ENCODE assay signal across 8 mouse cellular contexts in genomic region chr6:121271707-121272074, GRCm38 (mm10). TPM values are rescaled to one million over a fixed set of nuclear protein-coding genes. Genes with fewer than 3 reads are reported as not detected.
A peak's percentile ranks its signal among the peaks of the same experiment; 100 is the strongest.
DNase-seq lines count a peak whose midpoint lies in the region; ATAC-seq lines count a peak whose summit lies in the region.

No protein-coding gene starts in this region.

- ATAC-seq in liver, embryonic 11.5 days (replicated peaks; ENCODE audit: low FRiP score): no peak
- ATAC-seq in forebrain, embryonic 12.5 days (ENCODE audit: low FRiP score): peak; percentile 31; the same call in 1 of the 2 replicates
- ATAC-seq in limb, embryonic 13.5 days (ENCODE audit: low FRiP score, low read depth): peak; percentile 22; the same call in 1 of the 2 replicates
- peak; percentile 36 for ATAC-seq in neural tube, embryonic 15.5 days (ENCODE audit: low FRiP score)

- no peaks in the 10 kb centered on the region for H3K27me3 ChIP-seq in liver, embryonic 11.5 days (replicated peaks; ENCODE audit: control insufficient read depth, insufficient read depth, low read length)
- no peaks in the 10 kb centered on the region for H3K27me3 ChIP-seq in forebrain, embryonic 12.5 days
- no peaks in the 10 kb centered on the region for H3K27me3 ChIP-seq in limb, embryonic 13.5 days
- no peaks in the 10 kb centered on the region for H3K27me3 ChIP-seq in neural tube, embryonic 15.5 days (replicated peaks)

- no peaks in the 10 kb centered on the region for H3K36me3 ChIP-seq in liver, embryonic 11.5 days (ENCODE audit: control insufficient read depth, insufficient read depth, low read length)
- H3K36me3 ChIP-seq in forebrain, embryonic 12.5 days (replicated peaks): no peaks in the 10 kb centered on the region
- no peaks in the 10 kb centered on the region for H3K36me3 ChIP-seq in limb, embryonic 13.5 days
- H3K36me3 ChIP-seq in neural tube, embryonic 15.5 days: no peaks in the 10 kb centered on the region

- H3K4me2 ChIP-seq in liver, embryonic 11.5 days: peak overlapping the region; percentile 91
- peak overlapping the region; percentile 57; the same call in 1 of the 2 replicates for H3K4me2 ChIP-seq in forebrain, embryonic 12.5 days
- peak overlapping the region; percentile 63 for H3K4me2 ChIP-seq in limb, embryonic 13.5 days (replicated peaks)
- peak overlapping the region; percentile 70 for H3K4me2 ChIP-seq in neural tube, embryonic 15.5 days

- intact Hi-C loops in heart, postnatal 14 days (cut with DNase I): loop anchor here (1.0 to 5.0 kb wide), 4 partner anchors 66 to 1036 kb away; partner anchors contain the start of gene M6pr

- no peak overlapping the region for H3K9ac ChIP-seq in liver, embryonic 11.5 days (ENCODE audit: low read depth, low read length)
- H3K9ac ChIP-seq in forebrain, embryonic 12.5 days: no peak overlapping the region
- no peak overlapping the region for H3K9ac ChIP-seq in limb, embryonic 13.5 days
- no peak overlapping the region for H3K9ac ChIP-seq in neural tube, embryonic 15.5 days (replicated peaks)

- WGBS in liver, embryonic 11.5 days: 12% methylated on average over 4 of the region's 4 CpGs
- WGBS in forebrain, embryonic 12.5 days: 15% methylated on average over 4 of the region's 4 CpGs
- WGBS in limb, embryonic 13.5 days: 12% methylated on average over 4 of the region's 4 CpGs
- WGBS in neural tube, embryonic 15.5 days: 13% methylated on average over 4 of the region's 4 CpGs

- H3K27ac ChIP-seq in liver, embryonic 11.5 days (ENCODE audit: low read depth, low read length): no peak overlapping the region
- no peak overlapping the region for H3K27ac ChIP-seq in forebrain, embryonic 12.5 days
- H3K27ac ChIP-seq in limb, embryonic 13.5 days: no peak overlapping the region
- no peak overlapping the region for H3K27ac ChIP-seq in neural tube, embryonic 15.5 days (replicated peaks)

- H3K4me3 ChIP-seq in liver, embryonic 11.5 days (ENCODE audit: low read depth, low read length): peak overlapping the region; percentile 67
- no peak overlapping the region for H3K4me3 ChIP-seq in forebrain, embryonic 12.5 days (replicated peaks)
- H3K4me3 ChIP-seq in limb, embryonic 13.5 days: peak overlapping the region; percentile 43; the same call in 1 of the 2 replicates
- H3K4me3 ChIP-seq in neural tube, embryonic 15.5 days (replicated peaks): no peak overlapping the region

- no peaks in the 10 kb centered on the region for H3K4me1 ChIP-seq in liver, embryonic 11.5 days (replicated peaks; ENCODE audit: control insufficient read depth, insufficient read depth, low read length)
- H3K4me1 ChIP-seq in forebrain, embryonic 12.5 days: no peaks in the 10 kb centered on the region
- H3K4me1 ChIP-seq in limb, embryonic 13.5 days: peaks cover 2% of the 10 kb centered on the region; the same call in 1 of the 2 replicates
- H3K4me1 ChIP-seq in neural tube, embryonic 15.5 days: 0 out of 2 replicates have a peak, but pooled peaks cover 2% of the 10 kb centered on the region

- DNase-seq in liver, embryonic 11.5 days (ENCODE audit: low spot score): no peak
- no peak for DNase-seq in liver
- DNase-seq in adrenal gland, adult 18-20 months (ENCODE audit: low spot score in 2 of 2): no peak
- no peak for DNase-seq in adrenal gland, postnatal 14 days
- DNase-seq in heart, postnatal 14 days: no peak

- no peaks in the 10 kb centered on the region for H3K9me3 ChIP-seq in liver, embryonic 11.5 days (ENCODE audit: control insufficient read depth, low read length)
- H3K9me3 ChIP-seq in forebrain, embryonic 12.5 days: no peaks in the 10 kb centered on the region
- no peaks in the 10 kb centered on the region for H3K9me3 ChIP-seq in limb, embryonic 13.5 days
- H3K9me3 ChIP-seq in neural tube, embryonic 15.5 days (replicated peaks): no peaks in the 10 kb centered on the region

RNA-seq across cellular contexts. Expression of gene Usp18, which starts 26.0 kb away (rescaled TPM):
- 3.6 and 5.5 TPM in 2 replicates for polyA plus RNA-seq in liver, embryonic 11.5 days (2014; fragmentation: Nextera tagmentation; extraction: Ambion mirVana)
- polyA plus RNA-seq in forebrain, embryonic 12.5 days (2016; fragmentation: Nextera tagmentation; extraction: Ambion mirVana): 1.2 and 1.3 TPM in 2 replicates
- polyA plus RNA-seq in limb, embryonic 13.5 days (2015; fragmentation: Nextera tagmentation; extraction: Ambion mirVana): 1.8 and 2.0 TPM in 2 replicates
- 1.9 and 6.4 TPM in 2 replicates for polyA plus RNA-seq in neural tube, embryonic 15.5 days (2015; fragmentation: Nextera tagmentation; extraction: Ambion mirVana)
- total RNA-seq in adrenal gland, adult 18-20 months (2021): 1 to 10 TPM; 1.9 to 2.3 TPM
- 1.2 and 1.9 TPM in 2 replicates for total RNA-seq in adrenal gland, postnatal 14 days (2021)
- total RNA-seq in heart, postnatal 14 days (2021): 1 to 10 TPM in 1 of 2 experiments, under 1 TPM in 1; 0.86 to 1.0 TPM

RNA-seq across cellular contexts. Expression of gene Slc6a13, which starts 28.3 kb away (rescaled TPM):
- polyA plus RNA-seq in liver, embryonic 11.5 days (2014; fragmentation: Nextera tagmentation; extraction: Ambion mirVana): 17.6 and 18.7 TPM in 2 replicates
- 1.6 and 2.1 TPM in 2 replicates for polyA plus RNA-seq in forebrain, embryonic 12.5 days (2016; fragmentation: Nextera tagmentation; extraction: Ambion mirVana)
- polyA plus RNA-seq in limb, embryonic 13.5 days (2015; fragmentation: Nextera tagmentation; extraction: Ambion mirVana): 2.0 TPM in 2 replicates
- polyA plus RNA-seq in neural tube, embryonic 15.5 days (2015; fragmentation: Nextera tagmentation; extraction: Ambion mirVana): 34.4 and 41.0 TPM in 2 replicates
- 1 to 10 TPM in 1 of 2 experiments, under 1 TPM in 1; 0.83 to 6.6 TPM for total RNA-seq in adrenal gland, adult 18-20 months (2021)
- 3.2 and 17.9 TPM in 2 replicates for total RNA-seq in adrenal gland, postnatal 14 days (2021)
- 1 to 10 TPM in 1 of 2 experiments, under 1 TPM in 1; 0.19 to 1.3 TPM for total RNA-seq in heart, postnatal 14 days (2021)

Comparison
In these comparisons a context has a peak if more than half of its experiments do, and no peak if none do; other contexts are left out.
1. H3K4me3 ChIP-seq: peak in liver, embryonic 11.5 days (single experiment) and limb, embryonic 13.5 days (single experiment); none in forebrain, embryonic 12.5 days (single experiment) and neural tube, embryonic 15.5 days (single experiment).
2. Peak in every context shown above with its lines, with median percentiles within 50 percentile points of each other: H3K4me2 ChIP-seq.